Mouse (Mus musculus) C2C12 (cell line): ENCODE results near the gene Pitpnm3.

Experiments used
- CTCF ChIP-seq: IDR thresholded peaks from one replicate; pipeline ENCODE4 v1.5.1; 2011; ENCODE audit not compliant: control insufficient read depth, insufficient read depth, insufficient read length
- MAX ChIP-seq: IDR thresholded peaks from one replicate; pipeline ENCODE4 v1.6.1; 2011; ENCODE audit warnings: mild to moderate bottlenecking, control low read depth

GRCm38 (mm10) chr11:72151120-72151519, 15.5 kb upstream of the Pitpnm3 start:
- TF ChIP-seq CTCF (no peak), MAX (no peak)
